Mouse (Mus musculus) lung, postnatal 10 days (tissue): ENCODE results near the gene Ces2h.
"Not testable (repeated sequence)": the region's sequence is repeated elsewhere in the genome, so short reads cannot be mapped to it uniquely, and the experiment has no call there.

Experiments used
- DNase-seq: peaks from one replicate; pipeline ENCODE4 v3.0.0; 2021

Gene Ces2h

GRCm38 (mm10) chr8:105000586-105000985, at the start of gene Ces2h:
Ces2h (plus strand) TSS chr8:105000853.
- DNase-seq: no peak

GRCm38 (mm10) chr8:104961537-104961961, 39.1 kb upstream of the Ces2h start, which contains the start of gene Ces2g:
Ces2g (plus strand) TSS chr8:104961718.
- peak; percentile 23 for DNase-seq

- DNase-seq: no peak
Observed at GRCm38 (mm10) chr8:104962229-104962901, 38.3 kb upstream of the Ces2h start.

- DNase-seq: no peak
Observed at GRCm38 (mm10) chr8:104963375-104963894, 37.2 kb upstream of the Ces2h start.

GRCm38 (mm10) chr8:104984126-104984525, 16.5 kb upstream of the Ces2h start:
- DNase-seq: no peak

GRCm38 (mm10) chr8:104984942-104985341, 15.7 kb upstream of the Ces2h start:
- no peak for DNase-seq

GRCm38 (mm10) chr8:104998191-104998590, 2.5 kb upstream of the Ces2h start:
- no peak for DNase-seq

GRCm38 (mm10) chr8:104999183-104999582, 1.5 kb upstream of the Ces2h start:
- no peak for DNase-seq

GRCm38 (mm10) chr8:105010000-105010399, 9.3 kb downstream of the Ces2h start:
- no peak for DNase-seq

- DNase-seq: no peak
Observed at GRCm38 (mm10) chr8:105011136-105011535, 10.5 kb downstream of the Ces2h start.

GRCm38 (mm10) chr8:105014391-105014790, 13.7 kb downstream of the Ces2h start:
- no peak for DNase-seq

GRCm38 (mm10) chr8:105021954-105022353, 21.3 kb downstream of the Ces2h start:
- DNase-seq: no peak

- DNase-seq: no peak
Observed at GRCm38 (mm10) chr8:105023087-105023486, 22.4 kb downstream of the Ces2h start.

- no peak for DNase-seq
Observed at GRCm38 (mm10) chr8:105025050-105025449, 24.4 kb downstream of the Ces2h start.

GRCm38 (mm10) chr8:105043510-105043909, 42.9 kb downstream of the Ces2h start:
- DNase-seq: no peak

- no peak for DNase-seq
Observed at GRCm38 (mm10) chr8:105045824-105046401, 45.3 kb downstream of the Ces2h start.

GRCm38 (mm10) chr8:105048371-105048854, 47.8 kb downstream of the Ces2h start, which contains the start of gene Ces3a:
Ces3a (plus strand) TSS chr8:105048601.
- DNase-seq: no peak

GRCm38 (mm10) chr8:105056211-105056610, 55.6 kb downstream of the Ces2h start:
- no peak for DNase-seq

- DNase-seq: no peak
Observed at GRCm38 (mm10) chr8:105060056-105060455, 59.4 kb downstream of the Ces2h start.

- peak; percentile 41 for DNase-seq
Observed at GRCm38 (mm10) chr8:105066761-105067160, 66.1 kb downstream of the Ces2h start.

- DNase-seq: not testable (repeated sequence)
Observed at GRCm38 (mm10) chr8:105067905-105068304, 67.3 kb downstream of the Ces2h start.

- DNase-seq: no peak
Observed at GRCm38 (mm10) chr8:105068971-105069370, 68.3 kb downstream of the Ces2h start.
